Mouse (Mus musculus) MEL (cell line): ENCODE measurements around the gene Cd274.

Experiments
- CHD2 ChIP-seq: IDR thresholded peaks from 2 replicates; pipeline ENCODE4 v1.6.1; 2011; ENCODE audit warnings: low read length, improper control_type of control experiment
- EP300 ChIP-seq, 2 experiments: IDR thresholded peaks; 2 replicates each; pipeline ENCODE4 v1.6.1; 2011; ENCODE audit warnings: improper control_type of control experiment in 2 of 2, low read length in 2 of 2, low read depth in 1 of 2, mild to moderate bottlenecking in 1 of 2
- JUND ChIP-seq: IDR thresholded peaks from 2 replicates; pipeline ENCODE4 v1.6.1; 2011; ENCODE audit warnings: low read depth, mild to moderate bottlenecking, improper control_type of control experiment, low read length
- RCOR1 ChIP-seq: IDR thresholded peaks from 2 replicates; pipeline ENCODE4 v1.6.1; 2012; ENCODE audit warnings: low read depth, mild to moderate bottlenecking, inconsistent platforms, low read length, improper control_type of control experiment
- TBP ChIP-seq: IDR thresholded peaks from 2 replicates; pipeline ENCODE4 v1.8.0; 2011; ENCODE audit warnings: low read depth, low read length, improper control_type of control experiment
- ZNF384 ChIP-seq: IDR thresholded peaks from 2 replicates; pipeline ENCODE4 v1.6.1; 2012; ENCODE audit warnings: low read depth, mild to moderate bottlenecking, inconsistent platforms, low read length, improper control_type of control experiment

GRCm38 (mm10) chr19:29396353-29396752, 29.1 kb downstream of the Cd274 start:
- TF ChIP-seq ZNF384 = 0 out of 2 replicates have a peak, but pooled peaks have one; percentile 48
- no peak for TF ChIP-seq JUND
- TF ChIP-seq RCOR1 = peak; percentile 47; the same call in 1 of the 2 replicates
- TF ChIP-seq TBP = no peak
- TF ChIP-seq EP300 (IDR thresholded peaks at IDR 0.05; ENCODE audit: low read depth in 1 of 2, low read length in 2 of 2) = peak; percentile 48 to 76; a peak in 3 of 4 replicates
- TF ChIP-seq CHD2 = no peak
